Mouse (Mus musculus): ENCODE measurements around the gene Clcc1.

DNA sequence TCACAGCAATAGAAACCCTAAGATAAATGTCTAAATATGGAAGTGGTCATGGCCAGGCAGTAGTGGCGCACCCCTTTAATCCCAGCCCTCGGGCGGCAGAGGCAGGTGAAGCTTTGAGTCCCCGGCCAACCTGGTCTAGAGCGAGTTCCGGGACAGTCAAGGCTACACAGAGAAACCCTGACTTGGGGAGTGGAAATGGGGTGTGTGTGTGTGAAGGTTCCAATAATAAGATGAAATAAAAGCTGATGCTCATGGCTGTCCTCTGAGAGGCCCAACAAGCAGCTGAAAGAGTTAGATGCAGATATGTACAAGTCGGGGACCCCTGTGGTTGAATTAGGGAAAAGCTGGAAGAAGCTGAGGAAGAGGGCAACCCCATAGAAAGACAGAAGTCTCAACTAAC, 32.0 kb downstream of the Clcc1 start:
- no peak for TF ChIP-seq POLR2A (IDR thresholded peaks at IDR 0.05; ENCODE audit: control insufficient read depth, extremely low read depth, insufficient read depth, low read length, poor library complexity)
- TF ChIP-seq CTCF (IDR thresholded peaks at IDR 0.05; ENCODE audit: borderline replicate concordance, control insufficient read depth, extremely low read depth, insufficient read depth, low read length, poor library complexity) = no peak
